Mouse (Mus musculus) testis, adult 2 months (tissue): ENCODE measurements around the gene Drc7.

Experiments
- CTCF ChIP-seq: fragments of 200-500 bp; IDR thresholded peaks from 2 replicates; pipeline ENCODE4 v1.5.1; 2012; ENCODE audit warnings: low read depth, mild to moderate bottlenecking, inconsistent platforms, low read length, moderate library complexity; ENCODE audit not compliant: control insufficient read depth, insufficient read depth, insufficient replicate concordance
- POLR2A ChIP-seq: fragments of 200-500 bp; IDR thresholded peaks from 2 replicates; pipeline ENCODE4 v1.6.1; 2012; ENCODE audit warnings: low read depth, mild to moderate bottlenecking, inconsistent platforms, low read length, moderate library complexity; ENCODE audit not compliant: control insufficient read depth

- no peak for TF ChIP-seq CTCF
- TF ChIP-seq POLR2A: no peak
These were observed 38.7 kb downstream of the Drc7 start for GRCm38 (mm10) chr8:95093574-95093973.
